Mouse (Mus musculus): ENCODE measurements at regions not wholly inside any gene's neighbourhood (a gene's known extent, or its start where the extent isn't known, plus 50 kb on each side); places are given as distances from the start of the nearest gene placed in this dataset.

DNA sequence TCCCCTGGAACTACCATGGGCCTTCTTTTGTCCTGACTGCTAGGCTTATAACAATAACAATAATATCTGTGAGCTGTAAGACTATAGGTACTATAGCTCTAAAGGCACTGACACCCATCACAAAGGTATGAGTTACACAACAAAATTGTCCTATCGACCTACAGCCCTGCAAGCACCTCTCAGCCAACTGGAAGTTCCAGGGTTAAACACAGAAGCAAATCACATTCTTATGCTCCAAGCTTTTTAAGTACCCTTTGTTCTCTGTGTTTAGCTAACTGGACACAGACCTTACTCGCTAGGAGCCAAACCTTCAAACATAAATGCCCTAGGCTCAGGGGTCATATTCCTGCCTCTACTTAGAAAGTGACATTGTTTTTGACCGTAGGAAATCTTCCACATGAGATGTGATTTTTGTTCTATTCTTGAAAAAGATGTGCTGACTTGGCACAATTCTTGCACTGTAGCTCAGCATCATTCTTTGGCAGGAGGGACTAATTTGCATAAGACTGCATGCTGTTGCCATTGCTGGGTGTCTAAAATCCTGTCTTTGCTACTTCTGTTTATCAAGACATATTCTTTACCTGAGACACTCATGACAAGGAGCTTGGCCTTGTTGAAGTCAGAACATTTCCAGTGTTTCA, 66.8 kb upstream of the Tbl1x start:
- DNase-seq: no peak

GRCm38 (mm10) chrX:77446755-77447154, 64.1 kb upstream of the Tbl1x start:
- no peak for DNase-seq

GRCm38 (mm10) chrX:77451977-77452675, 58.7 kb upstream of the Tbl1x start:
- no peak for DNase-seq
